Mouse (Mus musculus): ENCODE measurements around the gene Lnx1.

Gene Lnx1

DNA sequence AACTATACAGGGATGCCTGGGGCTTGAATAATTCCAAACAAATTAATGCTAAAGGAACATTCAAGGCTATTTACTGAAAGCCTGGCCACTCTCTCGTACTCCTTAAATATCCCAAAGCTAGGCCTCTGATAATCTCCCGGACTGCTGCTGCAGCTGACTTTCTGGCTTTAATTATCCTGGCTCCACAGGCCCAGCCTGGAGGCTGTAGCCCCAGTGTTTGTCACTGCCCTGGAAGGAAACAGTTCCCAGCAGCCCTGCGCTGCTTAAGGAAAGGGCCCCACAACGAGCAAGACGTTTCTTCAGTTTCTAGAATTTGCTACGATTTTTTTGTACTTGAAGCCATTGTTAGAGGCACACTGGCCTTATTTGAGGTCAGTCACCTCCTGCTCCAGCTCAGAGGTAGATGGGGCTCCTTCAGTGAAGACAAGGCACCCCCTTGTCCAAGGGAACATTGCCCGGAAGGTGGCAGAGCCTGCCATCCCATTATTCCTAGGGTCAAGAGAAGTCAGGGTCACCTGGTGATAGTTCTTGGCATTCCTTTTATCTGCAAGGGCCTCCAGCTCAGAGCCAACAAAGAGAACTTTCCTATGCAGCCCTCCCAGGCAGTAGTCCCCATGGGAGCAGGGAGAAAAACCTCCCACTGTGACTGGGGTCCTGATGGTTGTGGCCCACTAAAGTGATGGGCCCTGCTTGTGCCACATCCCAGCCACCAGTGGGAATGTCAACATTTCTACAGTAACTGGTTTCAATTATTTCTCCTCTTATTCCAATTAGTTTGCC lies 80.8 kb downstream of the Lnx1 start:
- H3K9me3 ChIP-seq (ENCODE audit: low read length), result peaks cover 14% of the 10 kb centered on the region

GRCm38 (mm10) chr5:74618573-74619059 lies 84.1 kb downstream of the Lnx1 start:
- peaks cover 14% of the 10 kb centered on the region for H3K9me3 ChIP-seq (ENCODE audit: low read length)
- H3K27me3 ChIP-seq (ENCODE audit: insufficient read depth, low read length), result no peaks in the 10 kb centered on the region
- H3K4me3 ChIP-seq (replicated peaks; ENCODE audit: low read length), result no peak overlapping the region
- no peaks in the 10 kb centered on the region for H3K4me1 ChIP-seq (replicated peaks; ENCODE audit: low read depth, low read length)
- TF ChIP-seq NANOG (IDR thresholded peaks at IDR 0.05; ENCODE audit: borderline replicate concordance, low read length) (no peak), POU5F1 (IDR thresholded peaks at IDR 0.05; ENCODE audit: borderline replicate concordance, low read length) (no peak), CTCF (conservative IDR thresholded peaks at IDR 0.05; ENCODE audit: low read length) (peak; percentile 47)
- H3K36me3 ChIP-seq (ENCODE audit: insufficient read depth, low read length), result no peaks in the 10 kb centered on the region

More for the DNA sequence above, 80.8 kb downstream of the Lnx1 start:
- Histone ChIP-seq H3K27me3 (ENCODE audit: insufficient read depth, low read length) (no peaks in the 10 kb centered on the region), H3K4me3 (replicated peaks; ENCODE audit: low read length) (no peak overlapping the region), H3K36me3 (ENCODE audit: insufficient read depth, low read length) (no peaks in the 10 kb centered on the region), H3K4me1 (replicated peaks; ENCODE audit: low read depth, low read length) (no peaks in the 10 kb centered on the region)
- TF ChIP-seq CTCF (conservative IDR thresholded peaks at IDR 0.05; ENCODE audit: low read length), result no peak
- TF ChIP-seq POU5F1 (IDR thresholded peaks at IDR 0.05; ENCODE audit: borderline replicate concordance, low read length), result no peak

DNA sequence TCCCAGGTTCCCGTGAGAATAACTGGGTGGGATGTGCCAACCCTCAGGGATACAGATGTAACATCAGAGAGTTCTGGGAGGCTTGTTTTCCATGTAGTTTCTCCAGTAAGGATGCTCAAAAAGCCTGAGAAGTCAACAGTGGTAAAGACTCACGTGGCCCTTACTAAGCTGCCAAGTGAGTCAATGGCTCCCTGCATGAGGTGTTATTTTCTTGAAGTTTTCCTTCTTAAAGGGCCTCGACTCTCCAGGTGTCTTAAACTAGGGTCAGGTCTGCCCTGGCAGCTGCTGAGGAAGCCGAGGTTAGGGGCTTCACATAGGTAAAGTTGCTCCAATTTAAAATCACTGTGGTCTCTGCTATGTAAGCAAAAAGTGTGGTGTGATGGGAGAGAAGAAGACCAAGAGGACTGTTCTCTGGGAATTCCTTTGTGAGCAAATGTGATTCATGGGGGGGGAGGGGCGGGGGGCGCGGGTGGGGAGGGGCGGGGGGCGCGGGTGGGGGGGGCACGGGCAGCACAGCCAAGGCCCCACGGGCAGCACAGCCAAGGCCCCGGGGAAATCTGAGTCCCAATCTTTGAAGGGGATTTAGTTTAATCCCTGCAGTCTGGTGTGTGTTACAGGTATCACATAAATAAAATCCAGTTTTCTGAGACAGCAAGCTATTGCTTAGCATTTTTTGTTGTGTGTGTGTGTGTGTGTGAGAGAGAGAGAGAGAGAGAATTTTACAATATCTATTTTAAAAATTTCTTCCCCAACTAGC lies 84.7 kb downstream of the Lnx1 start:
- H3K4me3 ChIP-seq (replicated peaks; ENCODE audit: low read length), result no peak overlapping the region
- TF ChIP-seq POU5F1 (IDR thresholded peaks at IDR 0.05; ENCODE audit: borderline replicate concordance, low read length) (no peak), NANOG (IDR thresholded peaks at IDR 0.05; ENCODE audit: borderline replicate concordance, low read length) (no peak), CTCF (conservative IDR thresholded peaks at IDR 0.05; ENCODE audit: low read length) (no peak)
- no peaks in the 10 kb centered on the region for H3K4me1 ChIP-seq (replicated peaks; ENCODE audit: low read depth, low read length)
- no peaks in the 10 kb centered on the region for H3K36me3 ChIP-seq (ENCODE audit: insufficient read depth, low read length)
- H3K27me3 ChIP-seq (ENCODE audit: insufficient read depth, low read length), result no peaks in the 10 kb centered on the region
- peaks cover 14% of the 10 kb centered on the region for H3K9me3 ChIP-seq (ENCODE audit: low read length)

GRCm38 (mm10) chr5:74613491-74614151 lies 89.1 kb downstream of the Lnx1 start:
- H3K4me3 ChIP-seq (replicated peaks; ENCODE audit: low read length), result no peak overlapping the region

GRCm38 (mm10) chr5:74612713-74613112 lies 90.0 kb downstream of the Lnx1 start:
- no peaks in the 10 kb centered on the region for H3K4me1 ChIP-seq (replicated peaks; ENCODE audit: low read depth, low read length)
- no peaks in the 10 kb centered on the region for H3K27me3 ChIP-seq (ENCODE audit: insufficient read depth, low read length)
- H3K9me3 ChIP-seq (ENCODE audit: low read length), result no peaks in the 10 kb centered on the region
- H3K36me3 ChIP-seq (ENCODE audit: insufficient read depth, low read length), result no peaks in the 10 kb centered on the region
- TF ChIP-seq CTCF (conservative IDR thresholded peaks at IDR 0.05; ENCODE audit: low read length) (no peak), NANOG (IDR thresholded peaks at IDR 0.05; ENCODE audit: borderline replicate concordance, low read length) (no peak), POU5F1 (IDR thresholded peaks at IDR 0.05; ENCODE audit: borderline replicate concordance, low read length) (no peak)
- H3K4me3 ChIP-seq (replicated peaks; ENCODE audit: low read length), result no peak overlapping the region

More at GRCm38 (mm10) chr5:74613491-74614151, 89.1 kb downstream of the Lnx1 start:
- no peaks in the 10 kb centered on the region for H3K4me1 ChIP-seq (replicated peaks; ENCODE audit: low read depth, low read length)
- no peaks in the 10 kb centered on the region for H3K36me3 ChIP-seq (ENCODE audit: insufficient read depth, low read length)
- no peaks in the 10 kb centered on the region for H3K9me3 ChIP-seq (ENCODE audit: low read length)
- no peaks in the 10 kb centered on the region for H3K27me3 ChIP-seq (ENCODE audit: insufficient read depth, low read length)
- TF ChIP-seq CTCF (conservative IDR thresholded peaks at IDR 0.05; ENCODE audit: low read length) (no peak), POU5F1 (IDR thresholded peaks at IDR 0.05; ENCODE audit: borderline replicate concordance, low read length) (no peak), NANOG (IDR thresholded peaks at IDR 0.05; ENCODE audit: borderline replicate concordance, low read length) (no peak)

DNA sequence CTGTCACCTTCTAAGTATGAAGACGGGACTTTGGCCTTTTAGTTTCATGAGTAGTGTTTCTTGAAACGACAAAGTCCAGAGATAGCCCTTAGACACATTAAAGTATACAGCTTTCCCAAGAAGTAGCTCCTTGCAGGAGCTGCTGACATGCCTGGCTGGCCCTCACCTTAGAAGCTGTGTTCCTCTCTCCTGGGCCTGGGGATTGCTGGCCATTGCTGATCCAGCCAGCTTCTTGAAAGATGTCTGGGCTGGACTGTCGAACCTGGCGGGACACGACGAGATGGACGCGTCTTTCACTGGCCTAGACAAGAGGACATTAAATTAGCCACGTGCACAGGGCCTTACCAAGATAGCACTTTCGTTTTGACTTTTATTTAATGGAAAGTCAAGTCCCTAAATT lies 92.2 kb downstream of the Lnx1 start:
- TF ChIP-seq POU5F1 (IDR thresholded peaks at IDR 0.05; ENCODE audit: borderline replicate concordance, low read length) (no peak), CTCF (conservative IDR thresholded peaks at IDR 0.05; ENCODE audit: low read length) (no peak), NANOG (IDR thresholded peaks at IDR 0.05; ENCODE audit: borderline replicate concordance, low read length) (no peak)
- H3K9me3 ChIP-seq (ENCODE audit: low read length), result no peaks in the 10 kb centered on the region
- H3K4me1 ChIP-seq (replicated peaks; ENCODE audit: low read depth, low read length), result no peaks in the 10 kb centered on the region
- no peak overlapping the region for H3K4me3 ChIP-seq (replicated peaks; ENCODE audit: low read length)
- no peaks in the 10 kb centered on the region for H3K27me3 ChIP-seq (ENCODE audit: insufficient read depth, low read length)
- no peaks in the 10 kb centered on the region for H3K36me3 ChIP-seq (ENCODE audit: insufficient read depth, low read length)

DNA sequence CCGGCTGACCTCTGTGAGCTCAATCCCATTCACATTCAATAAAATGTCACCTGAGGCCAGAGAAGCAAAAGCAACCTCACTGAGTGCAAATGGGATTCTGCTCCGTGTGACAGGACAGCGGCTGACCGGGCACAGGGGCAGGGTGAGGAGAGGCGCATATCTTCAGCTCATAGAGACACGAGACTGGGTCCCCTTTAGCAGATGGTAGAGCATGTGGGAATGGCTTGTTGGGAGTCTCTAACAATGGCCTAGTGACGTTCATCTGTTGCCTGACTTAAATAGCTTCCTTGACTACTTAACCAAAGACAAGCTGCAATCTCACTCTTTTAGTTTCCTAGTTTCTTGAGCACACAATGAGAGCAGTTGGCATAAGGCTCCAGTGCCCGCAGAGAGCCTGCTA lies 96.5 kb downstream of the Lnx1 start:
- TF ChIP-seq CTCF (conservative IDR thresholded peaks at IDR 0.05; ENCODE audit: low read length) (no peak), NANOG (IDR thresholded peaks at IDR 0.05; ENCODE audit: borderline replicate concordance, low read length) (no peak), POU5F1 (IDR thresholded peaks at IDR 0.05; ENCODE audit: borderline replicate concordance, low read length) (no peak)
- H3K4me3 ChIP-seq (replicated peaks; ENCODE audit: low read length), result no peak overlapping the region
- no peaks in the 10 kb centered on the region for H3K4me1 ChIP-seq (replicated peaks; ENCODE audit: low read depth, low read length)
- no peaks in the 10 kb centered on the region for H3K9me3 ChIP-seq (ENCODE audit: low read length)
- H3K36me3 ChIP-seq (ENCODE audit: insufficient read depth, low read length), result no peaks in the 10 kb centered on the region
- H3K27me3 ChIP-seq (ENCODE audit: insufficient read depth, low read length), result no peaks in the 10 kb centered on the region

GRCm38 (mm10) chr5:74603306-74603705 lies 99.4 kb downstream of the Lnx1 start:
- no peaks in the 10 kb centered on the region for H3K9me3 ChIP-seq (ENCODE audit: low read length)
- no peak for TF ChIP-seq NANOG (IDR thresholded peaks at IDR 0.05; ENCODE audit: borderline replicate concordance, low read length)
- no peak for TF ChIP-seq CTCF (conservative IDR thresholded peaks at IDR 0.05; ENCODE audit: low read length)
- TF ChIP-seq POU5F1 (IDR thresholded peaks at IDR 0.05; ENCODE audit: borderline replicate concordance, low read length), result no peak
- no peak overlapping the region for H3K4me3 ChIP-seq (replicated peaks; ENCODE audit: low read length)
- peaks cover 10% of the 10 kb centered on the region for H3K36me3 ChIP-seq (ENCODE audit: insufficient read depth, low read length)
- H3K27me3 ChIP-seq (ENCODE audit: insufficient read depth, low read length), result no peaks in the 10 kb centered on the region
- no peaks in the 10 kb centered on the region for H3K4me1 ChIP-seq (replicated peaks; ENCODE audit: low read depth, low read length)

Measured in E14TG2a.4 (cell line).